ENCODE assay signal across 23 mouse cellular contexts in genomic region chr8:85897636-85898035, GRCm38 (mm10). TPM values are rescaled to one million over a fixed set of nuclear protein-coding genes. Genes with fewer than 3 reads are reported as not detected.
DNase-seq lines count a peak whose midpoint lies in the region; ATAC-seq lines count a peak whose summit lies in the region.
"Had no signal": no experiment of that assay in that cellular context is flagged by ENCODE, and none has a peak within 500 bp of the region (broad histone marks: within the 10 kb centered on the region; RNA-seq: fewer than 3 reads in every experiment).

No protein-coding gene starts in this region.

- H3K4me2 ChIP-seq in liver, embryonic 13.5 days = no peak overlapping the region
- no peak overlapping the region for H3K4me2 ChIP-seq in liver, embryonic 11.5 days
- H3K4me2 ChIP-seq: embryonic facial prominence, embryonic 13.5 days; embryonic facial prominence, embryonic 15.5 days; forebrain, embryonic 12.5 days had no signal

- peak; percentile 41; the same call in 1 of the 2 replicates for ATAC-seq in liver, embryonic 13.5 days (ENCODE audit: low read depth)
- no peak for ATAC-seq in liver, embryonic 11.5 days (replicated peaks; ENCODE audit: low FRiP score)
- ATAC-seq: activated CD4-positive, CD25-positive, alpha-beta regulatory T cell, adult 4 months; forebrain, embryonic 14.5 days; forebrain, embryonic 16.5 days; Patski had no signal

- peaks cover 3% of the 10 kb centered on the region; the same call in 1 of the 2 replicates for H3K4me1 ChIP-seq in liver, embryonic 13.5 days (replicated peaks)
- no peaks in the 10 kb centered on the region for H3K4me1 ChIP-seq in liver, embryonic 11.5 days (replicated peaks; ENCODE audit: control insufficient read depth, insufficient read depth, low read length)
- H3K4me1 ChIP-seq: embryonic facial prominence, embryonic 13.5 days; embryonic facial prominence, embryonic 15.5 days; forebrain, embryonic 10.5 days; forebrain, embryonic 12.5 days had no signal

- DNase-seq in liver, embryonic 13.5 days = no peak
- no peak for DNase-seq in liver, embryonic 11.5 days (ENCODE audit: low spot score)
- peak; percentile 15 for DNase-seq in c-Kit-positive CD71-positive TER-119-negative erythroid progenitor cells, embryonic 14.5 days (ENCODE audit: low read depth)
- no peak for DNase-seq in gastrocnemius, postnatal 10 days
- DNase-seq in natural killer cell, adult 2 months (ENCODE audit: low spot score in 2 of 2) = no peak
- DNase-seq: adrenal gland, adult 8-10 months; adrenal gland, postnatal 14 days; adrenal gland, postnatal 36 days; cerebellum, adult 11-12 months; cerebellum, adult 2 months; cerebellum, adult 9-10 months; cerebellum, postnatal 10 days; cerebellum, postnatal 36 days; embryo, embryonic 11 days had no signal

- no peaks in the 10 kb centered on the region for H3K9me3 ChIP-seq in liver, embryonic 13.5 days (replicated peaks)
- no peaks in the 10 kb centered on the region for H3K9me3 ChIP-seq in liver, embryonic 11.5 days (ENCODE audit: control insufficient read depth, low read length)
- H3K9me3 ChIP-seq: embryonic facial prominence, embryonic 13.5 days; embryonic facial prominence, embryonic 15.5 days; forebrain, embryonic 10.5 days; forebrain, embryonic 12.5 days had no signal

- H3K36me3 ChIP-seq in liver, embryonic 13.5 days = peaks cover 9% of the 10 kb centered on the region; the same call in 1 of the 2 replicates
- peaks cover 2% of the 10 kb centered on the region; the same call in 1 of the 2 replicates for H3K36me3 ChIP-seq in liver, embryonic 11.5 days (ENCODE audit: control insufficient read depth, insufficient read depth, low read length)

- H3K4me3 ChIP-seq in liver, embryonic 13.5 days (replicated peaks) = no peak overlapping the region
- no peak overlapping the region for H3K4me3 ChIP-seq in liver, embryonic 11.5 days (ENCODE audit: low read depth, low read length)
- H3K4me3 ChIP-seq: embryonic facial prominence, embryonic 13.5 days; embryonic facial prominence, embryonic 15.5 days; erythroblast, embryonic 14.5 days; forebrain, embryonic 10.5 days; forebrain, embryonic 12.5 days had no signal

- no peak overlapping the region for H3K27ac ChIP-seq in liver, embryonic 13.5 days
- no peak overlapping the region for H3K27ac ChIP-seq in liver, embryonic 11.5 days (ENCODE audit: low read depth, low read length)
- H3K27ac ChIP-seq: embryonic facial prominence, embryonic 13.5 days; embryonic facial prominence, embryonic 15.5 days; forebrain, embryonic 10.5 days; forebrain, embryonic 12.5 days had no signal

- H3K9ac ChIP-seq in liver, embryonic 13.5 days = no peak overlapping the region
- H3K9ac ChIP-seq in liver, embryonic 11.5 days (ENCODE audit: low read depth, low read length) = no peak overlapping the region
- H3K9ac ChIP-seq: embryonic facial prominence, embryonic 13.5 days; embryonic facial prominence, embryonic 15.5 days; forebrain, embryonic 12.5 days had no signal

- WGBS in liver, embryonic 13.5 days (ENCODE audit: insufficient replicate concordance) = 51% methylated on average over 2 of the region's 2 CpGs
- 90% methylated on average over 2 of the region's 2 CpGs for WGBS in liver, embryonic 11.5 days

- no peaks in the 10 kb centered on the region for H3K27me3 ChIP-seq in liver, embryonic 13.5 days
- no peaks in the 10 kb centered on the region for H3K27me3 ChIP-seq in liver, embryonic 11.5 days (replicated peaks; ENCODE audit: control insufficient read depth, insufficient read depth, low read length)
- H3K27me3 ChIP-seq: embryonic facial prominence, embryonic 13.5 days; embryonic facial prominence, embryonic 15.5 days; forebrain, embryonic 12.5 days; Patski had no signal

RNA-seq across cellular contexts. Expression of gene Phkb, which starts 56.9 kb away (rescaled TPM):
- 11.9 and 14.7 TPM in 2 replicates for polyA plus RNA-seq in liver, embryonic 13.5 days (2015; fragmentation: Nextera tagmentation; extraction: Ambion mirVana)
- 30.1 and 35.5 TPM in 2 replicates for polyA plus RNA-seq in liver, embryonic 11.5 days (2014; fragmentation: Nextera tagmentation; extraction: Ambion mirVana)
- 100 to 1,000 TPM; 107 to 119 TPM for total RNA-seq in gastrocnemius, postnatal 10 days (2021)

RNA-seq across cellular contexts. Expression of gene Itfg1, which starts 56.9 kb away (rescaled TPM):
- polyA plus RNA-seq in liver, embryonic 13.5 days (2015; fragmentation: Nextera tagmentation; extraction: Ambion mirVana) = 23.2 and 29.1 TPM in 2 replicates
- polyA plus RNA-seq in liver, embryonic 11.5 days (2014; fragmentation: Nextera tagmentation; extraction: Ambion mirVana) = 42.4 and 47.4 TPM in 2 replicates
- 10 to 100 TPM; 35.4 to 38.3 TPM for total RNA-seq in gastrocnemius, postnatal 10 days (2021)
